Mouse (Mus musculus): ENCODE measurements at regions not wholly inside any gene's neighbourhood (a gene's known extent, or its start where the extent isn't known, plus 50 kb on each side); places are given as distances from the start of the nearest gene placed in this dataset.

DNA sequence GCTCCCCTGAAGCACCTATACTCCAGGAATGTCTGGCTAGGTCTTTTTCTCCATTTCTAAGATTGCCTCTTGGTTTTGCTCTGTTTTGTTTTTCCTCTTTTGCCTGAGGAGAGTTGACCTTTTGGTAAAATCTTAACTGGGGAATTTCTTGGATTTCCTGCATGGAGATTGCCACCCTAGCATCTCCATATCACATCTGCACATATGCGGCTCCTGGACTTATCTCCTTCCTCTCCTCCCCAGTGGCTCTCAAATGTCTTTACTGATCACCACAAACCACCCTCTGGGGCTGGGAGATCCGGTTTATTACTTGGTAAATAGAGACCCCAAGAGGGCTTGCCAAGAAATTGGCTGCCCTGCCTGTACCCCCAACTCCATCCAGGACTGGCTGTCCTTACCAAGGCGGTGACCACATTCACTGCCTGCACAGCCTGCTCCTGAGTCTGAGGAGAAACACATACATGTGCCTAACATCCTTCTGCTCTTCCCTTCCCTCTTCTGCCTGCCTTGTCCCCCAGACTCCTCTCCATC, 87.3 kb downstream of the Psmg1 start:
- H3K4me1 ChIP-seq (replicated peaks) = no peaks in the 10 kb centered on the region
- H3K9me3 ChIP-seq = no peaks in the 10 kb centered on the region
- no peak overlapping the region for H3K27ac ChIP-seq
- H3K9ac ChIP-seq = no peak overlapping the region
- H3K27me3 ChIP-seq = no peaks in the 10 kb centered on the region
- no peak for ATAC-seq (ENCODE audit: low FRiP score)
- H3K4me3 ChIP-seq = no peak overlapping the region
- no peaks in the 10 kb centered on the region for H3K36me3 ChIP-seq
- H3K4me2 ChIP-seq = no peak overlapping the region
- 68% methylated on average over 3 of the region's 3 CpGs for WGBS

DNA sequence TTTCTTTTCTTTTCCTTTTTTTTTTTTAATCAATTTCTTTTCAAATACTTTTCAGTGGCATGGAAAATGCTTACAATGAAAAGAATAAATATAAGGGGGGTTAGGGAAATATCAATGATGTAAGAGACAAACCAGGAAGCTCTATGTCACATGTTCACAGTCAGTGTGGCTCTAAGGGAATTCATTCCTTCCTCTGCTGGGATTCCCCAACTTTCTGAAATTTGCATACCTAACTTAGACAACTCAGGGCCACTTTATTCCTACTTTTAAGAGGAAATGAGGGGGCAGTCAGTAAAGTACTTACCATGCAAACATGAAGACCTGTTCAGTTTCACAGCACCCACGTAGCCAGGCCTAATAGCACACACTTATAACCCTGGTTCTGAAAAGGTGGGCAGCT, 88.6 kb downstream of the Psmg1 start:
- Histone ChIP-seq H3K27ac (no peak overlapping the region), H3K9me3 (no peaks in the 10 kb centered on the region)
- WGBS = 94% methylated on average over 1 of the region's 1 CpGs

DNA sequence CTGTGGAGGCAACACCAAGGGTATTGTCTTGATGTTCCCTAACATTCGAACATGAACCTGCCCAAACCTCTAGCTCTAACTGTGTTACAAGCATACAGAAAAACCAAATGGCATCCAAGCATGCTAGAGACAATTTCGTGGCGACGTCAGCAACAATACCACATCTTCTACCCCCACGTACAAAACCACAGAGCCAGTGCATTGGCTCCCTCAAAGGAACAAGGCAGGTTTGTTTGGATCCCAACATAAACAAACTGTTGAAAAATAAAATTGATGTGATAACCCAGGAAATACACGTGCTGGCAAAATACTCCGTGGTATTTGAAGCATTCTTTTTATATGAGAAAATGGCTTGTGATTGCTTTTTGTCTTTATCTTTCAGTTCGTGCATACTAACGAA, 89.4 kb downstream of the Psmg1 start:
- Histone ChIP-seq H3K9me3 (no peaks in the 10 kb centered on the region), H3K4me1 (replicated peaks) (no peaks in the 10 kb centered on the region)
- ATAC-seq (ENCODE audit: low FRiP score) = no peak

More for the DNA sequence above, 88.6 kb downstream of the Psmg1 start:
- Histone ChIP-seq H3K4me3 (no peak overlapping the region), H3K36me3 (no peaks in the 10 kb centered on the region), H3K4me2 (no peak overlapping the region), H3K9ac (no peak overlapping the region), H3K4me1 (replicated peaks) (no peaks in the 10 kb centered on the region), H3K27me3 (no peaks in the 10 kb centered on the region)
- ATAC-seq (ENCODE audit: low FRiP score) = no peak

DNA sequence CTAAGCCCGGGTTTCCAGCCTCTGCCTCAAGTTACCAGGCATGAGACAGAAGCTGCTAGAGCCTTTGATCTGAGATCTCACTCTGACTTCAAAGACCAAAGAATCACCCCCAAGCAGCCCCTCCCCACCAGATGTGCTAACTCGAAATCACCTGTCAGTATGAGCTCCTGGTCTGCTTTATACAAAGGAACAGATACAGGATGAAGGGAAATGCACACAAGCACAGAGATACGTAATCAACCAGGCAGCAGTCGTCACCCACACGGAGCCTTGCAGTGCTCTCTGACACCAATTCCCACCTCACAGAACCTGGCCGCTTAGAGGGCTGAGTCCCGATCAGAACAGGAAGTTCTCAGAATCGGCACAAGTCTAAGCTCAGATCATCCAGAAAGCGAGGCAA, 90.6 kb downstream of the Psmg1 start:
- no peak for ATAC-seq (ENCODE audit: low FRiP score)
- H3K9me3 ChIP-seq = no peaks in the 10 kb centered on the region
- H3K27ac ChIP-seq = no peak overlapping the region
- H3K36me3 ChIP-seq = no peaks in the 10 kb centered on the region
- H3K9ac ChIP-seq = no peak overlapping the region
- WGBS = 90% methylated on average over 9 of the region's 9 CpGs
- H3K27me3 ChIP-seq = no peaks in the 10 kb centered on the region
- H3K4me2 ChIP-seq = no peak overlapping the region
- no peaks in the 10 kb centered on the region for H3K4me1 ChIP-seq (replicated peaks)
- H3K4me3 ChIP-seq = no peak overlapping the region

More for the DNA sequence above, 89.4 kb downstream of the Psmg1 start:
- Histone ChIP-seq H3K4me3 (no peak overlapping the region), H3K9ac (no peak overlapping the region), H3K4me2 (no peak overlapping the region), H3K36me3 (no peaks in the 10 kb centered on the region), H3K27me3 (no peaks in the 10 kb centered on the region), H3K27ac (no peak overlapping the region)
- WGBS = 81% methylated on average over 9 of the region's 9 CpGs

DNA sequence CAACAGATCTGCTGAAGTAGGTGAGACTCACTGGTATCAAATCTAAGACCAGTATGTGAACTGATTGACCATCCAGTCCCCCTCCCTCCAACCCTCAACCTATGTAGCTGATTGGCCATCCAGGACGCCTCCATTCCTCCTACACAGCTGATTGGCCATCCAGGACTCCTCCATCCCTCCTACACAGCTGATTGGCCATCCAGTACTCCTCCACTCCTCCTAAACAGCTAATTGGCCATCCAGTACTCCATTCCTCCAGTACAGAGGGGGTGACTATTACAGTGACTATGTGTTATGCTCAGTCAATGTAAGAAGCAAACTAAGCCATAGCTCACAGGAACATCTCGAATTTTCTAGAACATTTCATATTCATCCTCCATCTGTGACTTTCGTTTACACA, 91.1 kb downstream of the Psmg1 start:
- Histone ChIP-seq H3K9ac (no peak overlapping the region), H3K36me3 (no peaks in the 10 kb centered on the region), H3K27ac (no peak overlapping the region), H3K4me3 (no peak overlapping the region), H3K27me3 (no peaks in the 10 kb centered on the region), H3K9me3 (no peaks in the 10 kb centered on the region), H3K4me1 (replicated peaks) (no peaks in the 10 kb centered on the region), H3K4me2 (no peak overlapping the region)
- 86% methylated on average over 3 of the region's 3 CpGs for WGBS
- ATAC-seq (ENCODE audit: low FRiP score) = no peak

DNA sequence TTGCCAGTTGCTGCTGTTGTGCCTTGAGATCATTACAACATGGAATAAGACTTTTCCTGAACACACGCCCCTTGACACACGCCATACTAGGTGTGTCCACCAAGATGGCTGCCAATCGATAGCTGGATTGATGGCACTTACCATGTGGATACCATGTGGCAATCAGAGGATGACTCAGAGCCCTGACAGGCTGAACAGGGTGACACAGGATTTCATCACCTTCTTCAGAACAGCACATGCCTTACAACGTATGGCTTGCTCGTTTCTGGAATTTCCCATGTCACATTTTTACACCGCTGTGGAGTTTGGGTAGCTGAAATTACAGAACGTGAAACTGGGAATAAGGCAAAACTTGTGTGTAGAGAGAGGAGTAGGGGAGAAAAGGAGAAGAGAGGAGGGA, 92.9 kb downstream of the Psmg1 start:
- Histone ChIP-seq H3K4me2 (no peak overlapping the region), H3K9ac (no peak overlapping the region), H3K27me3 (no peaks in the 10 kb centered on the region), H3K36me3 (no peaks in the 10 kb centered on the region), H3K27ac (no peak overlapping the region), H3K4me1 (replicated peaks) (no peaks in the 10 kb centered on the region), H3K9me3 (no peaks in the 10 kb centered on the region), H3K4me3 (no peak overlapping the region)
- 94% methylated on average over 7 of the region's 7 CpGs for WGBS
- ATAC-seq (ENCODE audit: low FRiP score) = no peak

DNA sequence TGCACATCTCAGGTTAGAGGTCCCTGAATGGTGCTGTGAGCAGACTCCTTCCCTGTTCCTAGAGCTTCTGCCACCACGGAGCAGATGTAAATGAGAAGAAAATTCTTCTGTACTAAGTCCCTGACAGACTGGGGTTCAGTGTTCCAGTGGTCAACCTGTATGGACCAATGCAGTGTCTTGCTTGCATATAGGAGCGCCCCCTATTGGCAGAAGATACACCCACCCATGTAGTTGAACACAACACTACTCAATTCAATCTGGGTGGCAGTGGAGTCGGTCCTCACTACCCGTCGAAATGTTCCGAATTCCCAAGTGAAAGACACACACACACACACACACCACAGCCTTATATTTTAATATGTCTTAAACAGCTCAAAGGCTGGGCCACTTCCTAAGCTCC, 94.6 kb downstream of the Psmg1 start:
- ATAC-seq (ENCODE audit: low FRiP score) = no peak
- Histone ChIP-seq H3K4me1 (replicated peaks) (no peaks in the 10 kb centered on the region), H3K27ac (no peak overlapping the region), H3K4me3 (no peak overlapping the region), H3K36me3 (no peaks in the 10 kb centered on the region), H3K9me3 (no peaks in the 10 kb centered on the region), H3K9ac (no peak overlapping the region), H3K4me2 (no peak overlapping the region), H3K27me3 (no peaks in the 10 kb centered on the region)
- WGBS = 74% methylated on average over 6 of the region's 6 CpGs

DNA sequence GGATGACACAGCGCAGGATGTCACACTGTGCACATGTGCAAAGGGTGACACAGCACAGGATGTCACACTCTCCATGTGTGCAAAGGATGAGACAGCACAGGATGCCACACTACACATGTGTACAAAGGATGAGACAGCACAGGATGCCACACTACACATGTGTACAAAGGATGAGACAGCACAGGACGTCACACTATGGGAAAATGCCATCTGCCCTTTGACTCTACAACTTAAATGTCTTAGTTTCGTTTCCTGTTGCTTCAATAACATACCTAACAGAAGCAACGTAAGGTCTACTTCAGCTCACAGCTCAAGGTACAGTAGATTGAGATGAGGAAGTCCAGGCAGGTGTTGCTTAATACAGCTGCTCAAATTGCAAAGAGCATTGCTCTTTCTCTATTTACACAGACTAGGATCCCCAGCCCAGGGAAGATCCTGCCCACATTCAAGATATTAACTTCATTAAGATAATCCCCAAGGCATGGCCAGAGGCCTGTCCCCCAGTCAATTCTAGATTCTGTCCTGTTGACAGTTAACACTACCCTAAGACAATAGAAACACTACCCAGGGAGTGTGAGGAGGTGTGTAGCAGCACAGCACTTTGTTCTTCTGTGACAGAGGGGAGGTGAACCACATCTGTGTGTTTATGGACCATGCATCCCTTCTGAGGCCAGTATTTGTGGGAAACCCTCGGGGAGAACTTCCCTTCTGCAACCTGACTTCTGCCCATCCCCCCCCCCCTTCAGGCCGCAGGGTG, 97.0 kb downstream of the Psmg1 start:
- H3K27ac ChIP-seq = no peak overlapping the region
- no peaks in the 10 kb centered on the region for H3K9me3 ChIP-seq
- H3K4me2 ChIP-seq = no peak overlapping the region
- no peak overlapping the region for H3K4me3 ChIP-seq
- 79% methylated on average over 6 of the region's 6 CpGs for WGBS
- H3K9ac ChIP-seq = no peak overlapping the region
- no peaks in the 10 kb centered on the region for H3K4me1 ChIP-seq (replicated peaks)
- no peak for ATAC-seq (ENCODE audit: low FRiP score)
- H3K36me3 ChIP-seq = no peaks in the 10 kb centered on the region
- H3K27me3 ChIP-seq = no peaks in the 10 kb centered on the region

DNA sequence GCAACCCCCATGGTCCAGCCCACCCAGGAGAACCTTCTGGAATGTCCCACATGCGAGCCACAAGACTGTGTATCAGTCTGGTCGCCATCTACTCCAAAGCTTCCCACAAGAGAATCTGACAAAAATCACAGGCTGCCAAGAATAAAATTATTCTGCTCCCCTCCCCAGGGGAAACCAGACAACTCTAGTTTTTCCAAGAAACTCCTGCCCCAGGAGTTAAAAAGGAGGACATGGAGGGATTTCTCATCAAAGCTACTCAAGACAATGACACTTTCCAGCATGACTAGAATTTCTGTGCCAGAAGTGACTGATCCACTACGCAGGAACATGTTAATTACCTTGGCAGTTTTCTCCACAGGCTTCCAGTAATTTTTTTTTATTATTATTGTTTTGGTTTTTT, 98.4 kb downstream of the Psmg1 start:
- ATAC-seq (ENCODE audit: low FRiP score) = no peak
- WGBS = 81% methylated on average over 3 of the region's 3 CpGs
- H3K4me3 ChIP-seq = no peak overlapping the region

DNA sequence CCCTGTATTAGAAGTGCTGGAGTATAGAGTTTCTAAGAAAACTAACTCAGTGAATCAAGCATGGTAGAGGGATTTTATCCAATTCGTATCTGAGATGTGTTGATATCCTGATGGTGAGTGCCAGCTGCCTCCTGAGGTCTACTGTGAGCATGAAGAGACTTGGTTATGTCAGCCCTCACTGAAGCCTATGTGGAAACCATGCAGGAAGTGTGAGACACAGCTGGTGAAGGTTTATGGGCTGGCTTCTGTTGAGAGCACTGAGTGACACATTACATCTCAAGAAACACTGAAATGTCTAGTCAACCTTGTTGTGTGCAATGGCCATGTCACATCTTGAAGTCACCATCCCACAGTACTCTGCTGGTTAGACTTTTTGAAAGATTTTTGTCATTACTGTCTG, 104.6 kb downstream of the Psmg1 start:
- no peak for ATAC-seq (ENCODE audit: low FRiP score)
- Histone ChIP-seq H3K4me3 (no peak overlapping the region), H3K9ac (no peak overlapping the region), H3K27me3 (no peaks in the 10 kb centered on the region), H3K4me1 (replicated peaks) (no peaks in the 10 kb centered on the region), H3K9me3 (no peaks in the 10 kb centered on the region), H3K4me2 (no peak overlapping the region), H3K36me3 (no peaks in the 10 kb centered on the region), H3K27ac (no peak overlapping the region)
- 95% methylated on average over 1 of the region's 1 CpGs for WGBS

More for the DNA sequence above, 98.4 kb downstream of the Psmg1 start:
- Histone ChIP-seq H3K4me1 (replicated peaks) (no peaks in the 10 kb centered on the region), H3K27ac (no peak overlapping the region), H3K36me3 (no peaks in the 10 kb centered on the region), H3K9me3 (no peaks in the 10 kb centered on the region), H3K27me3 (no peaks in the 10 kb centered on the region), H3K9ac (no peak overlapping the region), H3K4me2 (no peak overlapping the region)

DNA sequence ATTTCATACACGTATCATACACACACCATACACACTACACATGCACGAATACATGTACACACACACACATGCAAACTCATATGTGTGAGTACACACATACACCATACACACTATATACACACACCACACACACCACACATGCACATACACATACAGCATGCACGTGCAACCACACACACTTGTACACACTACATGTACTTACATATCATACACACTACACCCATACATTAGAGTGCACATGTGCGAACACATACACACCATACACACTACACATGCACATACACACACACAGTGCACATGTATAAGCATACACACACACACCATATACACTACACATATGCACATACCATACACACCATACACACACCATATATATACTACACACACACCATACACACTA, 117.5 kb downstream of the Psmg1 start:
- Histone ChIP-seq H3K27ac (no peak overlapping the region), H3K9me3 (no peaks in the 10 kb centered on the region), H3K36me3 (no peaks in the 10 kb centered on the region), H3K4me3 (no peak overlapping the region), H3K4me1 (replicated peaks) (no peaks in the 10 kb centered on the region), H3K27me3 (no peaks in the 10 kb centered on the region), H3K4me2 (no peak overlapping the region), H3K9ac (no peak overlapping the region)
- WGBS = 98% methylated on average over 4 of the region's 4 CpGs
- ATAC-seq (ENCODE audit: low FRiP score) = no peak

DNA sequence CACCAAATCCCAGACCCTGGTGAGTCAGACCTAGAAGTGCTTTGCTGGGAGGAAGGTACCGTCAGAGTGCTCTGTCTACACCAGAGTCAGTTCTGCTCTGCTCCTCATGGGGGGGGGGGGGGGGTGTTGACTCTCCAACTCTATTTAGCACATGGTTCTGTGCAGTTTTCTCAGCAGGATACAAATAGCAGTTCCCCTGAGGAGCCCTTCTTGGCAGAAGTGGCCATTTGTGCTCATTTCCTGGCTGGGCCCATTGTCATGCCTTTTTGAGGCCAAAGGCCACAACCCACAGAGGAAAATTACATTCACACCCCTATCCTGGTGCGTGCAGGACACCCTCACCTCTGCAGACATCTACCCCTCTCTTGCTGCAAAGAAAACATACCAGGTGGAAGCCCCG, 118.3 kb downstream of the Psmg1 start:
- Histone ChIP-seq H3K4me2 (no peak overlapping the region), H3K4me1 (replicated peaks) (no peaks in the 10 kb centered on the region; the same call in 1 of the 2 replicates), H3K27ac (no peak overlapping the region), H3K4me3 (no peak overlapping the region), H3K27me3 (no peaks in the 10 kb centered on the region), H3K9me3 (no peaks in the 10 kb centered on the region), H3K36me3 (no peaks in the 10 kb centered on the region), H3K9ac (no peak overlapping the region)
- ATAC-seq (ENCODE audit: low FRiP score) = no peak
- WGBS = 62% methylated on average over 3 of the region's 3 CpGs

DNA sequence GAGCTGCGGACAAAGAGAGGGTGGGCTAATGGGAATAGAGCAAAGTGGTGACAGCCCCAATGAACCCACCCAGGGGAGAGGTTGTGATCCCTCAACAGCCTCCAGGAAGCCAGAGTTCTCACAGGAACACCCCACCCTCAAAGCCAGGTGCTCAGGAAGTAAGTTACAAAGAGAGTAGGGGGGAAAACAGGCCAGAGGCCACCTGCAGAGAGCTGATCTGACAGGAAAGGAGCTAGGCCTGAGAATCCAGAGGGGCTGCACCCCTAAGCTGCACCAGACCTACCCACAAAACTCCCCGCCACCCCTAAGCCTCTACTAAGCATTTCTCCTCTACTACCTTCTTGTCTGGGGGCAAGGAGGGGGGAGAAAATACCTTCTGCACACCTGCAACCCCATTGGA, 120.5 kb downstream of the Psmg1 start:
- WGBS = 85% methylated on average over 2 of the region's 2 CpGs
- no peaks in the 10 kb centered on the region; the same call in 1 of the 2 replicates for H3K4me1 ChIP-seq (replicated peaks)
- H3K4me3 ChIP-seq = no peak overlapping the region
- no peak for ATAC-seq (ENCODE audit: low FRiP score)
- H3K9ac ChIP-seq = no peak overlapping the region
- H3K27ac ChIP-seq = no peak overlapping the region
- no peaks in the 10 kb centered on the region for H3K27me3 ChIP-seq
- H3K4me2 ChIP-seq = no peak overlapping the region
- H3K9me3 ChIP-seq = no peaks in the 10 kb centered on the region
- no peaks in the 10 kb centered on the region for H3K36me3 ChIP-seq
